Mouse (Mus musculus) forebrain, embryonic 13.5 days (tissue): ENCODE results near the gene Col8a1. TPM values are rescaled to one million over a fixed set of nuclear protein-coding genes. Genes with fewer than 3 reads are reported as not detected.

Experiments
- ATAC-seq: fragments of 200-750 bp; cut with Nextera tagmentation; 2 replicates; pipeline ENCODE4 v1.8.0; 2017
- H3K27ac ChIP-seq: fragments of 300-500 bp; sonication (generic); 2 replicates; pipeline ENCODE4 v1.5.1; 2015; ENCODE audit warnings: inconsistent platforms, mild to moderate bottlenecking, moderate library complexity
- H3K27me3 ChIP-seq: fragments of 300-500 bp; sonication (generic); 2 replicates; pipeline ENCODE4 v1.6.1; 2015; ENCODE audit warnings: mild to moderate bottlenecking, inconsistent platforms
- H3K36me3 ChIP-seq: fragments of 300-500 bp; sonication (generic); 2 replicates; pipeline ENCODE4 v1.6.1; 2015; ENCODE audit warnings: mild to moderate bottlenecking, inconsistent platforms; ENCODE audit not compliant: poor library complexity, severe bottlenecking
- H3K4me1 ChIP-seq: fragments of 300-500 bp; sonication (generic); 2 replicates; pipeline ENCODE4 v1.6.1; 2015; ENCODE audit warnings: inconsistent platforms
- H3K4me2 ChIP-seq: fragments of 300-500 bp; sonication (generic); 2 replicates; pipeline ENCODE4 v1.6.1; 2015; ENCODE audit warnings: inconsistent platforms, mild to moderate bottlenecking, moderate library complexity
- H3K4me3 ChIP-seq: fragments of 300-500 bp; sonication (generic); 2 replicates; pipeline ENCODE4 v1.5.1; 2015; ENCODE audit warnings: mild to moderate bottlenecking, inconsistent platforms
- H3K9ac ChIP-seq: fragments of 300-500 bp; sonication (generic); 2 replicates; pipeline ENCODE4 v1.6.1; 2015; ENCODE audit warnings: mild to moderate bottlenecking, inconsistent platforms
- H3K9me3 ChIP-seq: fragments of 300-500 bp; sonication (generic); replicated peaks from 2 replicates; pipeline ENCODE4 v1.6.1; 2016; ENCODE audit warnings: inconsistent platforms
- WGBS: fragments of 180-500 bp; shearing (Covaris S2); methylation state at CpG from one replicate; pipeline ENCODE4 v1.1.7; 2015; 5-methylcytosine and 5-hydroxymethylcytosine counted together
- polyA plus RNA-seq: library from polyadenylated mRNA; unstranded; fragments of >200 nt; fragmentation: Nextera tagmentation; extraction: Ambion mirVana; gene quantifications from 2 replicates; pipeline ENCODE4 v1.2.1, GENCODE M21; 2015

Col8a1 gene
- polyA plus RNA-seq, 1 experiment from 2014 or later = 1.0 TPM

- no peaks in the 10 kb centered on the region for H3K27me3 ChIP-seq
- H3K27ac ChIP-seq = no peak overlapping the region
- H3K36me3 ChIP-seq = no peaks in the 10 kb centered on the region
- H3K9ac ChIP-seq = no peak overlapping the region
- no peak overlapping the region for H3K4me2 ChIP-seq
- no peak for ATAC-seq
- no peak overlapping the region for H3K4me3 ChIP-seq
- WGBS = 98% methylated on average over 3 of the region's 3 CpGs
- no peaks in the 10 kb centered on the region for H3K9me3 ChIP-seq
- H3K4me1 ChIP-seq = no peaks in the 10 kb centered on the region
Observed at GRCm38 (mm10) chr16:57740169-57740568, 14.4 kb downstream of the Col8a1 start.

DNA sequence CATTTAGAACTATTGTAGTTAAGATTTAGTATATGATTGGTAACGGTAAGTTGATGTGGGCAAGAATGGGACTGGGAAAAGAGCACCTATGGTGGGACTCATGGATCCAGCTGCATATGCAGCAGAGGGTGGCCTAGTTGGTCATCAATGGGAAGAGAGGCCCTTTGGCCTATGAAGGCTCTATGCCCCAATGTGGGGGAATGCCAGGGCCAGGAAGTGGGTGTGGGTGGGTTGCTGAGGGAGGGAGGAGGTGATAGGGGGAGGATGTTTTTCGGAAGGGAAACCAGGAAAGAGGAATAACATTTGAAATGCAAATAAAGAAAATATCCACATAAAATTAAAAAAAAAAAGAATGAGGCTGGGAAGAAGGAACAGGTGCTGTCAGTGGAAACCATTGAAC, 19.6 kb downstream of the Col8a1 start:
- H3K36me3 ChIP-seq = no peaks in the 10 kb centered on the region
- H3K9ac ChIP-seq = no peak overlapping the region
- H3K27me3 ChIP-seq = no peaks in the 10 kb centered on the region
- no peak overlapping the region for H3K4me3 ChIP-seq
- WGBS = 91% methylated on average over 2 of the region's 2 CpGs
- H3K27ac ChIP-seq = no peak overlapping the region
- H3K4me2 ChIP-seq = no peak overlapping the region
- no peaks in the 10 kb centered on the region for H3K9me3 ChIP-seq
- H3K4me1 ChIP-seq = no peaks in the 10 kb centered on the region
- ATAC-seq = no peak

- H3K27me3 ChIP-seq = no peaks in the 10 kb centered on the region
- H3K36me3 ChIP-seq = no peaks in the 10 kb centered on the region
- H3K9me3 ChIP-seq = no peaks in the 10 kb centered on the region
- H3K4me3 ChIP-seq = no peak overlapping the region
- H3K4me2 ChIP-seq = no peak overlapping the region
- no peaks in the 10 kb centered on the region for H3K4me1 ChIP-seq
- WGBS = 91% methylated on average over 1 of the region's 1 CpGs
- no peak overlapping the region for H3K27ac ChIP-seq
- no peak overlapping the region for H3K9ac ChIP-seq
- ATAC-seq = no peak
Observed at GRCm38 (mm10) chr16:57733545-57733944, 21.0 kb downstream of the Col8a1 start.

DNA sequence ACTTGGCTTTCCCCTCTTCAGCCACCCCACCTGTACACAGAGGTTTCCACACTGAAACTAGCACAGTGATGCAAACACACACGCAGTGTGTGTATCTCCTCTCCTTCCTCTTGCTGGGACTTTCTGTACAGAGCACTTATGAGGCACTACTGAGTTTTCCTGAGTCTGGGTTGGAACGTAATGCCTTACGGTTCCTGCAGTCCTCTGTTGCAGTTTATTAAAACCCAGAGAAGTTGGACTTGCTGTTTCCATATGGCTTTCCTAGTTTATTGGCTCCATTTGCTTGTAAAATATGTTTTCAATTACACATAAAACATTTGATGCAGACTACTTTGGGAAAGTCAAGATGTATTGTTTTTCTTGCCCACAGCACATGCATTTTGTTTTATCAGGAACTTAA, 21.4 kb downstream of the Col8a1 start:
- Histone ChIP-seq H3K27me3 (no peaks in the 10 kb centered on the region), H3K4me2 (no peak overlapping the region), H3K9ac (no peak overlapping the region), H3K4me1 (no peaks in the 10 kb centered on the region), H3K36me3 (no peaks in the 10 kb centered on the region), H3K27ac (no peak overlapping the region), H3K4me3 (no peak overlapping the region), H3K9me3 (no peaks in the 10 kb centered on the region)
- ATAC-seq = no peak
- WGBS = 86% methylated on average over 3 of the region's 3 CpGs

GRCm38 (mm10) chr16:57724978-57725377, 29.6 kb downstream of the Col8a1 start:
- no peaks in the 10 kb centered on the region for H3K4me1 ChIP-seq

DNA sequence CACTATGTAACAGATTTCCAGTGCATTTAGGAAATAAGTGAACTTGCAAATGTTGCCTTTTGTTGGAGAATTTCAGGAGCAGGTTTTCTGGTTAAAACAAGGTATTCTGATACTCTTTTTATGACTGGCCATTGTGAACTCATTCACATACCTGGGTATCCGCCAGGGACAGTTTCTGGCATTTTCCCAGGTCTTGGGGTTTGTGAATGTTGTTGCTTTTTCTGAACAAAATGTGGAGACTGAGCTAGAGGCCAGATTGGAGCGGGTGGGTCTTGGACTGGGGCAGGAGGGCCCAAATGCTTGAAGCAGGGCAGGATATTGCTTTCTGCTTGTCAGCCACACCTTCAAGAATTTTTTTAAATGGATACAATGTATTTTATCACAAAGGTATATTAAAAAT, 35.6 kb downstream of the Col8a1 start:
- Histone ChIP-seq H3K36me3 (no peaks in the 10 kb centered on the region), H3K27ac (no peak overlapping the region), H3K4me3 (no peak overlapping the region), H3K9ac (no peak overlapping the region), H3K4me2 (no peak overlapping the region), H3K27me3 (no peaks in the 10 kb centered on the region), H3K4me1 (no peaks in the 10 kb centered on the region), H3K9me3 (no peaks in the 10 kb centered on the region)
- 79% methylated on average over 2 of the region's 2 CpGs for WGBS
- no peak for ATAC-seq

More at GRCm38 (mm10) chr16:57724978-57725377, 29.6 kb downstream of the Col8a1 start:
- Histone ChIP-seq H3K27me3 (no peaks in the 10 kb centered on the region), H3K9me3 (peaks cover 4% of the 10 kb centered on the region), H3K4me3 (no peak overlapping the region), H3K27ac (no peak overlapping the region), H3K9ac (no peak overlapping the region), H3K36me3 (no peaks in the 10 kb centered on the region), H3K4me2 (no peak overlapping the region)
- no peak for ATAC-seq
- WGBS = 81% methylated on average over 3 of the region's 3 CpGs

- Histone ChIP-seq H3K27me3 (no peaks in the 10 kb centered on the region), H3K36me3 (no peaks in the 10 kb centered on the region), H3K27ac (no peak overlapping the region), H3K9me3 (no peaks in the 10 kb centered on the region; the same call in 1 of the 2 replicates), H3K4me2 (no peak overlapping the region), H3K4me3 (no peak overlapping the region), H3K4me1 (no peaks in the 10 kb centered on the region), H3K9ac (no peak overlapping the region)
- no peak for ATAC-seq
- 95% methylated on average over 5 of the region's 5 CpGs for WGBS
Observed at GRCm38 (mm10) chr16:57698733-57699132, 55.8 kb downstream of the Col8a1 start.

DNA sequence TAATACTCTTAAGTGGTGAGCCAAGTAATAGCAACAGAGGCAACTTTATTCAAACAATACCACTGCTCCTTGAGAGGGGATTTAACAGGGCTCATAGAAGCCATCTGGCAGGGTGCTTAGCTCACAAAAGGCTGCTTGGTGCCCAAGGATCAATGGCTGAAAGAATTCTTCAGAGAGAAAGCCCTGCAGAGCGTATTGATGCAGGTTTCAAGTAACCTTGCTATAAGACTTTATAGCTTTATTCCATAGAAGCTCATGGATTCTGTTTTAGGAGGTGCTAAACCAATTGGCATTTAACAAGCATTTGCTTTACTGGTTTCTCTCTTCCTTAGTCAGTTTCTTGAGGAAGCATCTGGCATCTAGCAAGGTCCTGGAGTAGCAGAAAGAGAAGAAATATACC, 59.8 kb downstream of the Col8a1 start:
- Histone ChIP-seq H3K4me3 (no peak overlapping the region), H3K36me3 (no peaks in the 10 kb centered on the region), H3K4me1 (no peaks in the 10 kb centered on the region), H3K9ac (no peak overlapping the region), H3K9me3 (no peaks in the 10 kb centered on the region; the same call in 1 of the 2 replicates), H3K27me3 (no peaks in the 10 kb centered on the region), H3K27ac (no peak overlapping the region), H3K4me2 (no peak overlapping the region)
- WGBS = 9% methylated on average over 1 of the region's 1 CpGs
- no peak; the same call in 1 of the 2 replicates for ATAC-seq

DNA sequence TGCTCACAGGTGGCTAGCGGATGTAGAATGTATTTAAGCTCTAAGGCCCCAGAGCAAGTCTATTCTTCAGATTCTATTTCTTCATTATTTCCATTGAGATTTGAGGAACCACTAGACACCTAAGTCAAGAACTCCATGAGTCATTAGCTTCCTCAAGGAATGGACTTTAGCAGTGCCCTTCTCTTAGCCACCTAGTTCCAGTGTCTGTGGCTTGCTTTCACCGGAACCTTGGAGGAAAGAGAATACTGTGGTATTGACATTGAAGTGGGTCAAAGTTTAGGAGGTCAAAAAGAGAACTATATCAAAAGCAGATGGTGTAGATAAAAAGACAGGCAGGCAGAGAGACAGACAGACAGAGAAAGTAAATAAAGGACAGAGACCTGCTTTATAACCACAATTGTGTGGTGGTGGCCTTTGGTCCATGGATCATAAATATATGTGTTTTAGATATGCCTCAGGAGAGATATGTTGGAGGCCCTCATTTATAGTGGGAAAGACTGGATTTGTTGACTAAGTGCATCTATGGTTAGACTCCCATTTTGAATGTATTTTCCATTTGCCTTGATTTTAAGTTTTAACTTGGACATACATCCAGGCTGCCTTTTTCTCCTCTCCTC, 60.5 kb downstream of the Col8a1 start:
- H3K4me3 ChIP-seq = no peak overlapping the region
- H3K9me3 ChIP-seq = no peaks in the 10 kb centered on the region; the same call in 1 of the 2 replicates
- WGBS = 80% methylated on average over 2 of the region's 2 CpGs
- no peaks in the 10 kb centered on the region for H3K4me1 ChIP-seq
- ATAC-seq = no peak
- no peaks in the 10 kb centered on the region for H3K27me3 ChIP-seq
- no peak overlapping the region for H3K9ac ChIP-seq
- no peaks in the 10 kb centered on the region for H3K36me3 ChIP-seq
- no peak overlapping the region for H3K4me2 ChIP-seq
- no peak overlapping the region for H3K27ac ChIP-seq

DNA sequence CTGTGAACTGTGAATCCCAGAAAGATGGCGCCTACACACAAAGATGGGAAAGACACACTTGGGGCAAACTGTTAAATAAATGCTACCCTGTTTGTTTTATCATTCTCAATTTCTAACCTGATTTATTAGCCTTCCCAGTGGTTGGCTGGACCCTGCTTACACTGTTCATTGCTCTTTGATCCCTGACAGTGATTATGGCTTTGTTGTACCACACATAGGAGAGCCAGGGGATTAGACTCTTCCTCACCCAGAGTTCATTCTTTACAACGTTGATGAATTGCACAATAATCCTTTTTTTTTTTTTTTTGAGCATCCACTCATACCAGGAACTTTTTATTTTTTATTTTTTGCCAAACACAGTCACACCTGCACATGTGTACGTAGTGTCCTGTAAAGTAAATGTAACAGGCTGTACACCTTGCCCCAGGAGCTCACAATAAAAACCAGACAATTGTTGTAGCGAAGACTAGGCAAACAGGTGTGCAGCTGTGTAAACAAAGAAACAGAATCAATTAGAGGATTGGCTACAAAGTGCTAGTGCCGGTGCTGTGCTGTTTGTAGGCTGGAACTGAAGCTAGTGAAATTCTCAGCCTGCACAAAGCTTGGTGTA, 68.6 kb downstream of the Col8a1 start:
- Histone ChIP-seq H3K4me3 (no peak overlapping the region), H3K36me3 (no peaks in the 10 kb centered on the region), H3K4me2 (no peak overlapping the region), H3K9ac (no peak overlapping the region), H3K9me3 (no peaks in the 10 kb centered on the region), H3K27ac (no peak overlapping the region), H3K27me3 (no peaks in the 10 kb centered on the region), H3K4me1 (no peaks in the 10 kb centered on the region)
- no peak for ATAC-seq
- 52% methylated on average over 5 of the region's 5 CpGs for WGBS

GRCm38 (mm10) chr16:57672251-57672650, 82.3 kb downstream of the Col8a1 start:
- no peak overlapping the region for H3K4me3 ChIP-seq
- H3K9me3 ChIP-seq = no peaks in the 10 kb centered on the region
- H3K27me3 ChIP-seq = no peaks in the 10 kb centered on the region
- H3K4me1 ChIP-seq = no peaks in the 10 kb centered on the region
- H3K9ac ChIP-seq = no peak overlapping the region
- no peak overlapping the region for H3K27ac ChIP-seq
- 66% methylated on average over 2 of the region's 2 CpGs for WGBS
- H3K36me3 ChIP-seq = no peaks in the 10 kb centered on the region
- H3K4me2 ChIP-seq = no peak overlapping the region
- no peak for ATAC-seq

GRCm38 (mm10) chr16:57671637-57672036, 82.9 kb downstream of the Col8a1 start:
- Histone ChIP-seq H3K4me3 (no peak overlapping the region), H3K27me3 (no peaks in the 10 kb centered on the region), H3K4me1 (no peaks in the 10 kb centered on the region), H3K36me3 (no peaks in the 10 kb centered on the region), H3K9me3 (no peaks in the 10 kb centered on the region), H3K9ac (no peak overlapping the region), H3K27ac (no peak overlapping the region), H3K4me2 (no peak overlapping the region)
- 86% methylated on average over 2 of the region's 2 CpGs for WGBS
- ATAC-seq = no peak

- H3K4me3 ChIP-seq = no peak overlapping the region
- H3K4me2 ChIP-seq = no peak overlapping the region
- WGBS = 8% methylated on average over 3 of the region's 3 CpGs
- no peaks in the 10 kb centered on the region for H3K9me3 ChIP-seq
- H3K4me1 ChIP-seq = no peaks in the 10 kb centered on the region
- no peaks in the 10 kb centered on the region for H3K36me3 ChIP-seq
- no peaks in the 10 kb centered on the region for H3K27me3 ChIP-seq
- no peak overlapping the region for H3K27ac ChIP-seq
- ATAC-seq = peak; percentile 24; the same call in 1 of the 2 replicates
- no peak overlapping the region for H3K9ac ChIP-seq
Observed at GRCm38 (mm10) chr16:57669348-57669747, 85.2 kb downstream of the Col8a1 start.
